Mouse (Mus musculus) G1E (cell line): ENCODE data around the gene Shd. TPM values are rescaled to one million over a fixed set of nuclear protein-coding genes. Genes with fewer than 3 reads are reported as not detected.
"Not testable (repeated sequence)": the region's sequence is repeated elsewhere in the genome, so short reads cannot be mapped to it uniquely, and the experiment has no call there.

Experiments
- ATAC-seq: 2 replicates; pipeline ENCODE4 v1.8.0; 2016; ENCODE audit warnings: mild to moderate bottlenecking; ENCODE audit not compliant: insufficient number of reproducible peaks, poor library complexity, low FRiP score, severe bottlenecking; ENCODE audit errors: extremely low read depth
- DNase-seq: peaks from one replicate; pipeline ENCODE4 v3.0.0; 2012; ENCODE audit warnings: low spot score
- H3K27me3 ChIP-seq: 2 replicates; pipeline ENCODE4 v1.6.1; 2012; ENCODE audit warnings: mild to moderate bottlenecking, low read length, inconsistent platforms; ENCODE audit not compliant: insufficient read depth
- H3K36me3 ChIP-seq: replicated peaks from 2 replicates; pipeline ENCODE3; 2012; ENCODE audit warnings: mild to moderate bottlenecking, inconsistent platforms
- H3K4me1 ChIP-seq: 2 replicates; pipeline ENCODE4 v1.6.1; 2012; ENCODE audit warnings: low read depth, low read length, inconsistent platforms, mixed read lengths; ENCODE audit not compliant: insufficient read depth
- H3K4me3 ChIP-seq: 2 replicates; pipeline ENCODE4 v1.5.1; 2012; ENCODE audit warnings: low read depth, mild to moderate bottlenecking, inconsistent platforms, low read length, moderate library complexity, mixed read lengths
- H3K9me3 ChIP-seq: replicated peaks from 2 replicates; pipeline ENCODE4 v1.6.1; 2012; ENCODE audit warnings: inconsistent platforms
- CTCF ChIP-seq: IDR thresholded peaks from 2 replicates; pipeline ENCODE4 v1.5.1; 2012; ENCODE audit warnings: low read depth, low read length, inconsistent platforms, mixed read lengths
- GATA1 ChIP-seq: IDR thresholded peaks from 2 replicates; pipeline ENCODE4 v1.6.1; 2012; ENCODE audit warnings: borderline replicate concordance, low read length, inconsistent platforms, mixed read lengths
- GATA2 ChIP-seq: IDR thresholded peaks from 2 replicates; pipeline ENCODE4 v1.6.1; 2012; ENCODE audit warnings: low read depth, low read length, inconsistent platforms, borderline replicate concordance
- POLR2AphosphoS5 ChIP-seq: IDR thresholded peaks from 2 replicates; pipeline ENCODE4 v1.6.1; 2012; ENCODE audit warnings: low read depth, low read length, inconsistent platforms; ENCODE audit not compliant: insufficient replicate concordance
- TAL1 ChIP-seq: conservative IDR thresholded peaks from 2 replicates; pipeline ENCODE4 v1.6.1; 2012; ENCODE audit warnings: low read depth, low read length, inconsistent platforms, mixed read lengths
- polyA plus RNA-seq: library from polyadenylated mRNA; stranded (reverse); fragments of >175 nt; gene quantifications from 2 replicates; pipeline ENCODE4 v1.2.3, GENCODE M21; 2012
- total RNA-seq, 2 experiments: library from RNA; stranded (forward) in 1 of 2; stranded (reverse) in 1 of 2; fragments of 200-1000 nt in 1 of 2; fragments of >200 nt in 1 of 2; fragmentation: Nextera tagmentation in 1 of 2; gene quantifications; 2 replicates each; pipeline ENCODE4 v1.2.3; 2014 to 2017

Gene Shd
- total RNA-seq (2014; fragmentation: Nextera tagmentation): not detected in 2 replicates
- total RNA-seq (2017): 0.58 TPM in 1 of 2 replicates, not detected in the other
- polyA plus RNA-seq: 0.33 and 0.59 TPM in 2 replicates

DNA sequence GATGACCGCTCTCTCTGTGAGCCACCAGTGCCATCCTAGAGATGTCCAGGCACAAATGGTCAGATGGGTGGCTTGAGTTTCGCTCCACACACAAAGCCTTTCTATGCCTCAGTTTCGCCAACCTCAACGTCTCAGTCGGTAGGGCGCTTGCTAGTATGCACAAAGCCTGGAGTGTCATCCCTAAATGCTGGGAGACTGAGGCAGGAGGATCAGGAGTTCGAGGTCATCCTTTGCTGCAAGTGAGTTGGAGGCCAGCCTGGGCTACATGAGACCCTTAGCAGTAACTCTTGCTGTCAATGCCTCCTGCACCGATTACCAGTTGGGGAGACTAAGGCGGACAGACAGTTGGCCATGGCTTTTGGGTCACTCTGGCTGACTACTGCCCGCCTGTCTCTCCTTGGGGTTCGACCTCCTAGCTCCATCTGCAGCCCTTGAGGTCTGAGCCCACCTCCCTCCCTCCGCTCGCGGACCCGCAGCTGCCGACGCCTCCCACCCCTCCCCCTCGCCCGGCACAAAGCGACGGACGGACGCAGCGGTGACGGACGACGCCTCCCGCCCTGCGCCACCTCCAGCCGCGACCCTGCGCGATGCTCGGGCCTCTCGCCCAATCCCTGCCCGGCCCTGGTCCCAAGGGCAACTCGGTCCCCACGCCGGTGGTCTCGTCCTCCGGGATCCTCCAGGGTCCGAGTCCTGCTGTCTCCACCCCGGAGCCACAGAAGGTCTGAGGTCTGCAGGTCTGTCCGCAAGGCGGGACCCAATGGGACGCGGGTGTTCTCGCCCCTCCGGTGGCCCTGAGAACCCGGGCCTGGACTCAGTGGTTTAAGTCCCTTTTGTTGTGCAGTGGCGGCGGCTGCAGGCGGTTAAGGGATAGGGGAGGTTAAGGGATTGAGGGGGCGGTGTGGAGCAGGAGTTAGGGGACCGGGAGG, at the start of gene Shd:
Gene Shd, plus strand, starts transcription at position 502 of the 926 bp plus-strand sequence.
- peaks cover 39% of the 10 kb centered on the region for H3K36me3 ChIP-seq
- ATAC-seq (no peak), DNase-seq (no peak)
- no peak; the same call in 1 of the 2 replicates for TF ChIP-seq POLR2AphosphoS5
- no peaks in the 10 kb centered on the region for H3K9me3 ChIP-seq
- H3K4me1 ChIP-seq: peaks cover 5% of the 10 kb centered on the region
- no peak within 1 kb of the TSS for H3K4me3 ChIP-seq
- H3K27me3 ChIP-seq: peaks cover 29% of the 10 kb centered on the region

GRCm38 (mm10) chr17:55931553-55932502, 38.4 kb upstream of the Shd start:
- Histone ChIP-seq H3K36me3 (peaks cover 25% of the 10 kb centered on the region), H3K9me3 (peaks cover 43% of the 10 kb centered on the region), H3K4me3 (peak overlapping the region; percentile 80), H3K4me1 (peaks cover 39% of the 10 kb centered on the region), H3K27me3 (no peaks in the 10 kb centered on the region)
- DNase-seq (peak; percentile 52), ATAC-seq (peak; percentile 67)
- TF ChIP-seq POLR2AphosphoS5 (no peak), CTCF (0 out of 2 replicates have a peak, but pooled peaks have one; percentile 14)

DNA sequence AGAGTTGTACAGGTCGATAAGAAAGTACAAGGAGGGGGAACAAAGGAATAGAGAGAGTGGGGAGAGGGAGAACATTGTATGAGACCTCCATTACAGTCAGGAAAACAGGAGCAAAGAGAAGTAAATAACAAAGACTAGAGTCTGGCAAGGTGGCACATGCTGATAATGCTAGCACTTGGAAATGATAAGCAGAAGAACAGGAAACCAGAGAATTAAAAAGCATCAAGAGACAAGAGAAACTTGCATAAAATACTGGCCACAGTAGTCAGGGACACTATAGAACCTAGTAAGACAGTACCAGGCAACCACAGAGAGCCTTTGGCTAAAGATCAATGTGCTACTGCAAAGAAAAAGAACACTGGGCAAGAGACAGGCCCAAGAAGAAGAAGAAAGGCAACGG, 37.6 kb upstream of the Shd start:
- peak; percentile 5; the same call in 1 of the 2 replicates for ATAC-seq
- Histone ChIP-seq H3K36me3 (peaks cover 25% of the 10 kb centered on the region), H3K9me3 (peaks cover 44% of the 10 kb centered on the region), H3K4me1 (peaks cover 39% of the 10 kb centered on the region), H3K27me3 (no peaks in the 10 kb centered on the region), H3K4me3 (peak overlapping the region; percentile 80)
- TF ChIP-seq CTCF (no peak), POLR2AphosphoS5 (no peak), GATA2 (no peak), TAL1 (peak; percentile 51; the same call in 1 of the 2 replicates), GATA1 (no peak)
- no peak for DNase-seq

GRCm38 (mm10) chr17:55933191-55933590, 37.1 kb upstream of the Shd start:
- peak; percentile 56 for ATAC-seq
- Histone ChIP-seq H3K4me1 (peaks cover 39% of the 10 kb centered on the region), H3K36me3 (peaks cover 28% of the 10 kb centered on the region), H3K4me3 (peak overlapping the region; percentile 80), H3K27me3 (no peaks in the 10 kb centered on the region), H3K9me3 (peaks cover 47% of the 10 kb centered on the region)
- DNase-seq: peak; percentile 10
- TF ChIP-seq CTCF (no peak), TAL1 (no peak), GATA1 (no peak), GATA2 (no peak), POLR2AphosphoS5 (no peak)

- DNase-seq, H3K9me3 ChIP-seq, H3K36me3 ChIP-seq, H3K27me3 ChIP-seq: not testable (repeated sequence)
- H3K4me1 ChIP-seq: peaks cover 11% of the 10 kb centered on the region
- peak overlapping the region; percentile 74 for H3K4me3 ChIP-seq
- peak; percentile 9; the same call in 1 of the 2 replicates for ATAC-seq
These were observed 25.8 kb upstream of the Shd start for GRCm38 (mm10) chr17:55944387-55944865.

DNA sequence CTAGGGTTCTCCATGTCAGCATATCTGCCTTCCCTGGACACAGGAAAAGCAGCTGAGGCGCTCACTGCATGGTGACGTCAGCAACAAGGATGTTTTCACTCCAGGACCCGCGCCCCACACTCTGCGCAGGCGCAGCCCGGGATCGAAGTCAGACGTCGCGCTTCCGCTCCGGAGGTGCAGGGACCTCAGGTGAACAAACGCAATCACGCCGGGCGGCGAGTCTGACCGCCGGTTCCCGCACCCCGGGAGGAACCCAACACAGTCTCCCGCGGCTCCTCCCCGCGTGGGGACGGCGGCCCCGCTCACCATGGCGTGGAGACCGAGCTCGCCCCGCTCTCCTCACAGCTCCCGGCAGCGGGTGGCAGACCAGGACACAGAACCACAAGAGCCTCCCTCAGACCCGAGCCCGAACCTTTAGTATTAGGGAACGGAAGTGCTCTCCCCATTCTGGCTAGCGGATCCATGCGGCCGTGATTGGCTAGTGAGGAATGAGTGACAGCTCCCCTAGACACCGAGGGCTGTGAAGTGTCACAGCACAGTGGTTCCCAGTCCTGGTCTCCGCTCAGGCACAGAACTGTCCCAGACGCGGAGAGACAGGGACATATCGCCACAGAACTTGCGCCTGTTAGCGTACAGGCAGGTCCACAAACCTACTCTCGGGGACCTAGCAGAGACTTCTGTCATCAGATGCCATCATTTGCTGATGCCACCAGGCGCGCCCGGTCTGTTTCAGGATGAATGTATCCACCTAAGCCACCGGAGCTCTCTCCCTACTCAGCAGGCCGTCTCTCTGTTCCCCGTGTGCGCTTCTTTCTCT, 25.2 kb upstream of the Shd start:
- H3K9me3 ChIP-seq, H3K27me3 ChIP-seq, H3K36me3 ChIP-seq, DNase-seq: not testable (repeated sequence)
- ATAC-seq: peak; percentile 97
- Histone ChIP-seq H3K4me3 (peak overlapping the region; percentile 74), H3K4me1 (peaks cover 11% of the 10 kb centered on the region)
